Mouse (Mus musculus): ENCODE data around the gene Itpk1.

- TF ChIP-seq CTCF (IDR thresholded peaks at IDR 0.05), result no peak
- no peak for TF ChIP-seq POLR2A (IDR thresholded peaks at IDR 0.05; ENCODE audit: insufficient read depth, low read depth, low read length)
Measured at GRCm38 (mm10) chr12:102710851-102711375, 6.2 kb upstream of the Itpk1 start.
